Mouse (Mus musculus): ENCODE results near the gene Hcrt.

Hcrt gene

GRCm38 (mm10) chr11:100711783-100712615 lies 50.7 kb downstream of the Hcrt start, which contains the start of gene Kat2a:
Gene Kat2a (minus strand): TSS chr11:100712465.
- no peak for DNase-seq (ENCODE audit: low read depth)
